Mouse (Mus musculus) limb, embryonic 13.5 days (tissue): ENCODE measurements around the gene Spata46. TPM values are rescaled to one million over a fixed set of nuclear protein-coding genes. Genes with fewer than 3 reads are reported as not detected.

ENCODE experiments used
- ATAC-seq: fragments of 200-750 bp; cut with Nextera tagmentation; 2 replicates; pipeline ENCODE4 v1.8.0; 2017; ENCODE audit warnings: low read depth, moderate number of reproducible peaks, moderate TSS enrichment; ENCODE audit not compliant: low FRiP score
- H3K27ac ChIP-seq: fragments of 300-500 bp; sonication (generic); 2 replicates; pipeline ENCODE4 v1.5.1; 2015; ENCODE audit warnings: inconsistent platforms, mild to moderate bottlenecking, moderate library complexity
- H3K27me3 ChIP-seq: fragments of 300-500 bp; sonication (generic); 2 replicates; pipeline ENCODE4 v1.6.1; 2015; ENCODE audit warnings: mild to moderate bottlenecking, inconsistent platforms
- H3K36me3 ChIP-seq: fragments of 300-500 bp; sonication (generic); 2 replicates; pipeline ENCODE4 v1.6.1; 2015; ENCODE audit warnings: inconsistent platforms, mild to moderate bottlenecking, moderate library complexity
- H3K4me1 ChIP-seq: fragments of 300-500 bp; sonication (generic); 2 replicates; pipeline ENCODE4 v1.6.1; 2015; ENCODE audit warnings: inconsistent platforms
- H3K4me2 ChIP-seq: fragments of 300-500 bp; sonication (generic); replicated peaks from 2 replicates; pipeline ENCODE4 v1.6.1; 2015; ENCODE audit warnings: inconsistent platforms, mild to moderate bottlenecking, moderate library complexity
- H3K4me3 ChIP-seq: fragments of 300-500 bp; sonication (generic); 2 replicates; pipeline ENCODE4 v1.5.1; 2015; ENCODE audit warnings: moderate library complexity, mild to moderate bottlenecking, inconsistent platforms
- H3K9ac ChIP-seq: fragments of 300-500 bp; sonication (generic); 2 replicates; pipeline ENCODE4 v1.6.1; 2015; ENCODE audit warnings: mild to moderate bottlenecking, inconsistent platforms
- H3K9me3 ChIP-seq: fragments of 300-500 bp; sonication (generic); 2 replicates; pipeline ENCODE4 v1.6.1; 2016; ENCODE audit warnings: inconsistent platforms
- WGBS: fragments of 180-500 bp; shearing (Covaris S2); methylation state at CpG from one replicate; pipeline ENCODE4 v1.1.7; 2015; 5-methylcytosine and 5-hydroxymethylcytosine counted together
- polyA plus RNA-seq: library from polyadenylated mRNA; unstranded; fragments of >200 nt; fragmentation: Nextera tagmentation; extraction: Ambion mirVana; gene quantifications from 2 replicates; pipeline ENCODE4 v1.2.1, GENCODE M21; 2015

Gene Spata46
- polyA plus RNA-seq, 1 experiment from 2014 or later = 2.8 TPM

- 73% methylated on average over 6 of the region's 6 CpGs for WGBS
- Histone ChIP-seq H3K27me3 (no peaks in the 10 kb centered on the region), H3K27ac (no peak overlapping the region), H3K9me3 (no peaks in the 10 kb centered on the region), H3K9ac (no peak overlapping the region), H3K4me1 (no peaks in the 10 kb centered on the region), H3K4me2 (no peak overlapping the region), H3K4me3 (no peak overlapping the region), H3K36me3 (0 out of 2 replicates have a peak, but pooled peaks cover 8% of the 10 kb centered on the region)
- ATAC-seq = no peak
Measured at GRCm38 (mm10) chr1:170303103-170303502, 5.5 kb upstream of the Spata46 start.

GRCm38 (mm10) chr1:170305002-170305401, 3.6 kb upstream of the Spata46 start:
- no peaks in the 10 kb centered on the region for H3K4me1 ChIP-seq
- H3K4me3 ChIP-seq = no peak overlapping the region
- no peak overlapping the region for H3K9ac ChIP-seq
- H3K4me2 ChIP-seq = no peak overlapping the region
- H3K36me3 ChIP-seq = 0 out of 2 replicates have a peak, but pooled peaks cover 8% of the 10 kb centered on the region
- no peaks in the 10 kb centered on the region for H3K9me3 ChIP-seq
- no peak overlapping the region for H3K27ac ChIP-seq
- no peak for ATAC-seq
- 89% methylated on average over 10 of the region's 10 CpGs for WGBS
- H3K27me3 ChIP-seq = no peaks in the 10 kb centered on the region

GRCm38 (mm10) chr1:170306232-170306631, 2.4 kb upstream of the Spata46 start, which contains the start of gene Gm7694:
TSS of gene Gm7694 (minus strand) at chr1:170306332.
- Histone ChIP-seq H3K9me3 (no peaks in the 10 kb centered on the region), H3K9ac (no peak within 1 kb of the TSS), H3K4me1 (no peaks in the 10 kb centered on the region), H3K4me3 (no peak within 1 kb of the TSS), H3K4me2 (no peak within 1 kb of the TSS), H3K27ac (no peak within 1 kb of the TSS), H3K36me3 (0 out of 2 replicates have a peak, but pooled peaks cover 2% of the 10 kb centered on the region), H3K27me3 (no peaks in the 10 kb centered on the region)
- no peak for ATAC-seq
- WGBS = 93% methylated on average over 4 of the region's 4 CpGs

DNA sequence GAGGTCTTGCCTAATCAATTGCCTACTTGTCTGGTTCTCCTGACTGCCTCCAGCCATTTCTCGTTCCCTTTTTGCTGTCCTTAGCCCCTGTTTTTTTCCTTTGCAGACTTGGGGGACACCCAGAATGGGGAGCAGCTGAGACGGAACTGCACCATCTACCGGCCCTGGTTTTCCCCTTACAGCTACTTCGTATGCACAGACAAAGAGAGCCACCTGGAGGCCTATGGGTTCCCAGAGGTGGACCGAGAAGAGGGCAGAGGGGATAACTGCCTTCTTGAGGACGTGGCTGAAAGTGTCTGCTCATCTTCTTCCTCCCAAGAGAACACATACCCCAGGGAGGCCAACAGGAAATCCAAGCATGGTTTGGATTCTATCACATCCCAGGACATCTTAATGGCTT, 2.8 kb downstream of the Spata46 start:
- no peak for ATAC-seq
- Histone ChIP-seq H3K27ac (no peak overlapping the region), H3K9me3 (no peaks in the 10 kb centered on the region), H3K27me3 (no peaks in the 10 kb centered on the region), H3K9ac (no peak overlapping the region), H3K4me2 (no peak overlapping the region), H3K4me1 (peaks cover 10% of the 10 kb centered on the region), H3K4me3 (no peak overlapping the region), H3K36me3 (no peaks in the 10 kb centered on the region)
- 70% methylated on average over 6 of the region's 6 CpGs for WGBS

GRCm38 (mm10) chr1:170322046-170322445, 13.4 kb downstream of the Spata46 start:
- H3K4me3 ChIP-seq = no peak overlapping the region
- H3K4me2 ChIP-seq = no peak overlapping the region
- no peak overlapping the region for H3K27ac ChIP-seq
- H3K36me3 ChIP-seq = peaks cover 19% of the 10 kb centered on the region
- WGBS = 83% methylated on average over 2 of the region's 2 CpGs
- no peak for ATAC-seq
- no peak overlapping the region for H3K9ac ChIP-seq
- H3K9me3 ChIP-seq = no peaks in the 10 kb centered on the region
- no peaks in the 10 kb centered on the region for H3K27me3 ChIP-seq
- H3K4me1 ChIP-seq = no peaks in the 10 kb centered on the region

- H3K4me2 ChIP-seq = no peak overlapping the region
- no peak overlapping the region for H3K27ac ChIP-seq
- H3K4me3 ChIP-seq = no peak overlapping the region
- no peaks in the 10 kb centered on the region for H3K4me1 ChIP-seq
- H3K9ac ChIP-seq = no peak overlapping the region
- H3K9me3 ChIP-seq = no peaks in the 10 kb centered on the region
- H3K36me3 ChIP-seq = peaks cover 23% of the 10 kb centered on the region
- 92% methylated on average over 10 of the region's 10 CpGs for WGBS
- H3K27me3 ChIP-seq = no peaks in the 10 kb centered on the region
- ATAC-seq = no peak
Measured at GRCm38 (mm10) chr1:170323001-170323400, 14.4 kb downstream of the Spata46 start.

GRCm38 (mm10) chr1:170324312-170324711, 15.7 kb downstream of the Spata46 start:
- Histone ChIP-seq H3K27me3 (no peaks in the 10 kb centered on the region), H3K9ac (no peak overlapping the region), H3K4me1 (no peaks in the 10 kb centered on the region), H3K36me3 (peaks cover 16% of the 10 kb centered on the region), H3K27ac (no peak overlapping the region), H3K4me3 (no peak overlapping the region), H3K4me2 (no peak overlapping the region), H3K9me3 (no peaks in the 10 kb centered on the region)
- WGBS = 92% methylated on average over 1 of the region's 1 CpGs
- ATAC-seq = no peak

DNA sequence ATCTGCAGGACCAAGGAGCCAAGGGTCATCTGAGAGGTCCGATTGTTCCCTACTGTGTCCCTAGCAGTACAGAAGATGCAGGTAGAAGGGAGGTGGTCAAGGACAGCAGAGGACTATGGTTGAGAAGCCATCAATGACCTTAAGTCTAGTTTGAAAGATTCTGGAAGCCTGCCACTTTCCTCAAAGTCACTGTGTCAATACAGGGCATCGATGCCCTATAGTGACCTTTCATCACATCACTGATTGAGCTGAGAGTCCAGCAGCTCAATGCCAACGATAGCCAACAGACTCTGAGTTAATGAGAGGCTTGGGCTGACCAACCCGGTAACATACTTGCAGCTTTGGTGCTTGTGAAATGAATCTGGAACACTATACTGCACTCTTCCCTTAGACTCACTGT, 16.7 kb downstream of the Spata46 start:
- ATAC-seq = no peak
- 88% methylated on average over 4 of the region's 4 CpGs for WGBS
- Histone ChIP-seq H3K9ac (no peak overlapping the region), H3K27ac (no peak overlapping the region), H3K9me3 (no peaks in the 10 kb centered on the region), H3K4me2 (no peak overlapping the region), H3K36me3 (peaks cover 10% of the 10 kb centered on the region), H3K27me3 (no peaks in the 10 kb centered on the region), H3K4me1 (no peaks in the 10 kb centered on the region), H3K4me3 (no peak overlapping the region)

DNA sequence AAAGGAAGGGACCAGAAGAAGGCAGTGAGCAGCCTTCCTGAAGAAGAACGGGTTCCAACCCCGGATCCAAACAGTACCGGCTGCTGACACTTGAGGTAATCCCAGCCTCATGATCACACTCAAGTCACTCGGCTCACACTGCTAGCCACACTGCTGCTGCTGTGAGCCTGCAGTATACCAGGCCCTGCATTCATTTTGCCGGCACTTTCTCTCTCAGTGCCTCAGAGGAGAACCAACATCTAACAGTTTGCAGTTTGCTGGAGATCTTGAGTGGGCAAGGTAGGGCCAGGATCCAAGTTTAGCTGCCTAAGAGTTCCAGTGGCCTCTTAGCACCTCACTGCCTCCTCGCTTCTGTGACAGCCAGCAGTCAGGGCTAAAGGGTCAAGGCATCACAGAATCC, 23.3 kb downstream of the Spata46 start:
- Histone ChIP-seq H3K27me3 (no peaks in the 10 kb centered on the region), H3K36me3 (peaks cover 6% of the 10 kb centered on the region; the same call in 1 of the 2 replicates), H3K4me3 (no peak overlapping the region), H3K9me3 (no peaks in the 10 kb centered on the region), H3K27ac (no peak overlapping the region), H3K4me1 (no peaks in the 10 kb centered on the region), H3K4me2 (no peak overlapping the region), H3K9ac (no peak overlapping the region; the same call in 1 of the 2 replicates)
- ATAC-seq = no peak
- 68% methylated on average over 6 of the region's 6 CpGs for WGBS

DNA sequence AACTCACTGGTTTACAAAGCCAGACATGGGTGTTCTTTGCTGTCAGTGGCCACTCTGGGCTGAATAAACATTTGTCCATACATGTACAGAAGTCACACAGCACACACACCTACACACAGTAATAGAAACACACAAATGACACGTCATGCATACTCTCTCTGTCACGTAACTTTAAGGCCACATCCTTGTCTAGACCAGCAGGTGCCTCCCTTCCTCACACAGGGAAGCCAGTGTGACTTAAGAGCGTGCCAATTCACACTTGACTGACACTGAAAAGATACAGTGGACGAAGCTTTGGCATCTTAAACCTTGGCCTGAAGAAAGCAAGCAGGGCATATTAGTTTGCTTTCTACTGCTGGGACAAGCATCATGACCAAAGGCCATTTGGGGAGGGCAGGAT, 24.2 kb downstream of the Spata46 start:
- Histone ChIP-seq H3K27ac (no peak overlapping the region), H3K4me2 (no peak overlapping the region), H3K9ac (no peak overlapping the region), H3K27me3 (no peaks in the 10 kb centered on the region), H3K4me1 (no peaks in the 10 kb centered on the region), H3K4me3 (no peak overlapping the region), H3K9me3 (no peaks in the 10 kb centered on the region), H3K36me3 (peaks cover 2% of the 10 kb centered on the region; the same call in 1 of the 2 replicates)
- WGBS = 88% methylated on average over 4 of the region's 4 CpGs
- no peak for ATAC-seq

GRCm38 (mm10) chr1:170339943-170340342, 31.3 kb downstream of the Spata46 start:
- no peaks in the 10 kb centered on the region for H3K36me3 ChIP-seq
- no peak overlapping the region for H3K4me2 ChIP-seq
- WGBS = 93% methylated on average over 3 of the region's 3 CpGs
- no peak for ATAC-seq
- H3K9me3 ChIP-seq = no peaks in the 10 kb centered on the region
- H3K27ac ChIP-seq = no peak overlapping the region
- no peak overlapping the region for H3K9ac ChIP-seq
- no peak overlapping the region for H3K4me3 ChIP-seq
- no peaks in the 10 kb centered on the region; the same call in 1 of the 2 replicates for H3K4me1 ChIP-seq
- H3K27me3 ChIP-seq = no peaks in the 10 kb centered on the region

GRCm38 (mm10) chr1:170343081-170343480, 34.5 kb downstream of the Spata46 start:
- no peak overlapping the region for H3K4me2 ChIP-seq
- no peaks in the 10 kb centered on the region for H3K27me3 ChIP-seq
- ATAC-seq = no peak
- no peaks in the 10 kb centered on the region for H3K9me3 ChIP-seq
- WGBS = 62% methylated on average over 8 of the region's 8 CpGs
- no peaks in the 10 kb centered on the region; the same call in 1 of the 2 replicates for H3K4me1 ChIP-seq
- H3K36me3 ChIP-seq = no peaks in the 10 kb centered on the region
- no peak overlapping the region for H3K27ac ChIP-seq
- H3K9ac ChIP-seq = no peak overlapping the region
- H3K4me3 ChIP-seq = no peak overlapping the region

GRCm38 (mm10) chr1:170343906-170344305, 35.3 kb downstream of the Spata46 start:
- over 99% methylated on average over 4 of the region's 4 CpGs for WGBS
- no peaks in the 10 kb centered on the region for H3K9me3 ChIP-seq
- no peaks in the 10 kb centered on the region; the same call in 1 of the 2 replicates for H3K4me1 ChIP-seq
- no peaks in the 10 kb centered on the region for H3K36me3 ChIP-seq
- no peak overlapping the region for H3K4me2 ChIP-seq
- no peak overlapping the region for H3K4me3 ChIP-seq
- no peak overlapping the region for H3K9ac ChIP-seq
- no peaks in the 10 kb centered on the region for H3K27me3 ChIP-seq
- no peak for ATAC-seq
- H3K27ac ChIP-seq = no peak overlapping the region
